Mouse (Mus musculus) midbrain, embryonic 11.5 days (tissue): ENCODE data around the gene Epha1. TPM values are rescaled to one million over a fixed set of nuclear protein-coding genes. Genes with fewer than 3 reads are reported as not detected.

Experiments
- ATAC-seq: fragments of 200-750 bp; cut with Nextera tagmentation; 2 replicates; pipeline ENCODE4 v1.8.0; 2017; ENCODE audit warnings: moderate TSS enrichment, moderate library complexity; ENCODE audit not compliant: low FRiP score
- DNase-seq: peaks from one replicate; pipeline ENCODE4 v3.0.0; 2015; ENCODE audit warnings: low spot score; ENCODE audit errors: missing footprints
- H3K27ac ChIP-seq: fragments of 300-500 bp; sonication (generic); 2 replicates; pipeline ENCODE4 v1.5.1; 2014; ENCODE audit warnings: low read depth, low read length
- H3K27me3 ChIP-seq: fragments of 300-500 bp; sonication (generic); 2 replicates; pipeline ENCODE4 v1.6.1; 2014; ENCODE audit warnings: mild to moderate bottlenecking, low read length, moderate library complexity, mixed read lengths; ENCODE audit not compliant: control insufficient read depth, insufficient read depth
- H3K36me3 ChIP-seq: fragments of 300-500 bp; sonication (generic); 2 replicates; pipeline ENCODE4 v1.6.1; 2014; ENCODE audit warnings: mild to moderate bottlenecking, low read length, moderate library complexity, mixed read lengths; ENCODE audit not compliant: control insufficient read depth, insufficient read depth
- H3K4me1 ChIP-seq: fragments of 300-500 bp; sonication (generic); 2 replicates; pipeline ENCODE4 v1.6.1; 2014; ENCODE audit warnings: low read length; ENCODE audit not compliant: control insufficient read depth, insufficient read depth
- H3K4me2 ChIP-seq: fragments of 300-500 bp; sonication (generic); 2 replicates; pipeline ENCODE4 v1.6.1; 2014; ENCODE audit warnings: mild to moderate bottlenecking, moderate library complexity
- H3K4me3 ChIP-seq: fragments of 300-500 bp; sonication (generic); 2 replicates; pipeline ENCODE4 v1.5.1; 2014; ENCODE audit warnings: low read depth, low read length
- H3K9ac ChIP-seq: fragments of 300-500 bp; sonication (generic); 2 replicates; pipeline ENCODE4 v1.6.1; 2014; ENCODE audit warnings: low read length
- H3K9me3 ChIP-seq: fragments of 300-500 bp; sonication (generic); 2 replicates; pipeline ENCODE4 v1.6.1; 2016; ENCODE audit warnings: low read length; ENCODE audit not compliant: control insufficient read depth
- WGBS: fragments of 180-500 bp; shearing (Covaris S2); extraction: QIAGEN DNeasy Blood & Tissue Kit; methylation state at CpG from one replicate; pipeline ENCODE4 v1.1.7; 2014; 5-methylcytosine and 5-hydroxymethylcytosine counted together
- polyA plus RNA-seq: library from polyadenylated mRNA; unstranded; fragments of >200 nt; fragmentation: Nextera tagmentation; extraction: Ambion mirVana; gene quantifications from 2 replicates; pipeline ENCODE4 v1.2.1, GENCODE M21; 2014

The Epha1 gene
- polyA plus RNA-seq, 1 experiment from 2014 or later: 0.66 TPM

DNA sequence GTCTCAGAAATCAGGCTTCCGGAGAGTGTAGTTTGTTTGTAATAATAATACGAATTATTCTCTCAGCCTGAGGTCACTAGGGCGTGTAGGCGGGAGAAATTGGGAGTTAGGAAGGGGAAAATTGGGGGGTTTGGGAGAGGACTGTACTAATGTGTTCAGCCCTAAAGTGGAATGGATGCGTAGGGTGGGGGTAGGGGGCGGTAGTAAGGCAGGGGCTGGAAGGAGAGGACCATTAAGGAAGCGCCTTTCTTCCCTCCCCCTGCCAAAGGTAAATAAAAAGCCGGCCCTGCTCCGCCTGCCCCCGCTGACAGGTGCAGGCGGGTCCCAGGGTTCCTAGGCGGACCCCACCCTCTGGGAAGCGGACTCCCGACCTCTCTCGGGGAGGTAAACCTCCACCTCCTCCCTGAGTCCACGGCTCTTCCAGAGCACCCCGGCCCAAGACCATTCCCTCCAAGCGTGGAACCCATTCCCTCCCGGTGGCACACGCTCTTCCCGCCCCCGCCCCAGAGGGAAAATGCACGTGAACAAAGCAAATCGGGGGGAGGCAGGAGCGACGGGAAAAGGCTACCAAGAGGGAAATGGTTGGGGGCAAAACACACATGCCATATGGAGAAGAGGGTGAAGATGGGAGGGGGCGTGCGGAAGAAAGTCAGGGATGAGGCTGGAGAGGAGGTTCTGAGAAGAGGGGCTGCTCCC lies 49.5 kb downstream of the Epha1 start:
- Histone ChIP-seq H3K9me3 (no peaks in the 10 kb centered on the region), H3K9ac (peak overlapping the region; percentile 78), H3K4me2 (peak overlapping the region; percentile 88), H3K27me3 (peaks cover 7% of the 10 kb centered on the region; the same call in 1 of the 2 replicates), H3K27ac (peak overlapping the region; percentile 80; the same call in 1 of the 2 replicates), H3K4me1 (peaks cover 5% of the 10 kb centered on the region; the same call in 1 of the 2 replicates), H3K4me3 (peak overlapping the region; percentile 65), H3K36me3 (no peaks in the 10 kb centered on the region)
- DNase-seq (peak; percentile 95), ATAC-seq (peak; percentile 38)
- 2% methylated on average over 27 of the region's 28 CpGs for WGBS

DNA sequence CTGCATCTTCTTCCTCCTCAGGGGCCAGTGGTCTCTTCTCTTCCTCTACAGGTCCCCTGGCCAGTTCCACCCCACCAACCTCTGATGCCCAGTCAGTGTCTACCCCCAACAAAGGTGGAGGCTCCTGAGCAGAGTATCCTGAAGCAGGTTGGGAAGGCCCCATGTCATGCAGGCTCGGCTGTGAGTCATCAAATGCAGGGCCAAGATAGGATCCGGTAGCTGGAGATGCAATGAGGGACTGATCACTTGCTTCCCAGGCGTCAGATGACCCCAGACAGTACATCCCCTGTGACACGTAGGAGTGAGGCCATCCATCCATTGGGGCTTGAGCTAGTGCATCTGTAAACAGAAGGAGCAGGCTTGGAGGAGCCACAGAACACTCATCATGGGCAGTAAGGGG lies 54.8 kb downstream of the Epha1 start:
- Histone ChIP-seq H3K27ac (no peak overlapping the region), H3K27me3 (0 out of 2 replicates have a peak, but pooled peaks cover under 1% of the 10 kb centered on the region), H3K4me1 (no peaks in the 10 kb centered on the region; the same call in 1 of the 2 replicates), H3K9ac (no peak overlapping the region), H3K36me3 (peaks cover 4% of the 10 kb centered on the region; the same call in 1 of the 2 replicates), H3K9me3 (no peaks in the 10 kb centered on the region), H3K4me2 (no peak overlapping the region), H3K4me3 (no peak overlapping the region)
- DNase-seq (no peak), ATAC-seq (no peak)
- WGBS: 92% methylated on average over 4 of the region's 4 CpGs

DNA sequence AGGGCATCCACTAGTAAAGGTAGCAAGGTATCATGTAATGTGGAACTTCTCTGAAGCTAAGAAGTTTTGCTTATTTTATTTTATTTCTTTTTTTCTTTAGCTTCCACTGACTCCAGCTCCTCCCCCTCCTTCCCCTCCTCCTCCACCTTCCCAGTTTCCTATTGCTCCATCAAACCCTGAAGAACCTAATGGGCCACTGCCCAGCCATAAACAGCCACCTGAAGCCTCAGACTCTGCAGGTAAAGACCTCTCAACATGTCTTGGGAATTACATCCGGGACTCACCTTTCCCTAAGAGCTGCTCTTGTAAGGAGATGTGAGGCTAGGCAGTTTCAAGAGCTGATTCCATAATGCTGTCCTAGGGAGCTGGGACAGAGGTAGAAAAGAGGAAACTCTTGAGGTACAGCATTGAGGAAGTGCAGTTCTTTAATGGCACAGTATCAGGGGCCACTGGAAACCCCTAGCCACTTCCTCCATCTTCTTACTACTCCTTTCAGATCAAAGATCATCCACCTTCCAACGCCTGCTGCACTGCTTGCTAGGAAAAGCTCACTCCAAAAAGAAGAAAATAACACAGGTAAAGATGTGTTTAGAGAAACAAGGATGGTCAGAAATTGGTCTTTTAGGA lies 62.5 kb downstream of the Epha1 start:
- Histone ChIP-seq H3K27ac (no peak overlapping the region), H3K4me1 (no peaks in the 10 kb centered on the region), H3K36me3 (peaks cover 9% of the 10 kb centered on the region; the same call in 1 of the 2 replicates), H3K9ac (no peak overlapping the region), H3K4me3 (no peak overlapping the region), H3K9me3 (no peaks in the 10 kb centered on the region), H3K4me2 (no peak overlapping the region), H3K27me3 (no peaks in the 10 kb centered on the region)
- DNase-seq: no peak
- no peak for ATAC-seq
- WGBS: 93% methylated on average over 2 of the region's 2 CpGs

DNA sequence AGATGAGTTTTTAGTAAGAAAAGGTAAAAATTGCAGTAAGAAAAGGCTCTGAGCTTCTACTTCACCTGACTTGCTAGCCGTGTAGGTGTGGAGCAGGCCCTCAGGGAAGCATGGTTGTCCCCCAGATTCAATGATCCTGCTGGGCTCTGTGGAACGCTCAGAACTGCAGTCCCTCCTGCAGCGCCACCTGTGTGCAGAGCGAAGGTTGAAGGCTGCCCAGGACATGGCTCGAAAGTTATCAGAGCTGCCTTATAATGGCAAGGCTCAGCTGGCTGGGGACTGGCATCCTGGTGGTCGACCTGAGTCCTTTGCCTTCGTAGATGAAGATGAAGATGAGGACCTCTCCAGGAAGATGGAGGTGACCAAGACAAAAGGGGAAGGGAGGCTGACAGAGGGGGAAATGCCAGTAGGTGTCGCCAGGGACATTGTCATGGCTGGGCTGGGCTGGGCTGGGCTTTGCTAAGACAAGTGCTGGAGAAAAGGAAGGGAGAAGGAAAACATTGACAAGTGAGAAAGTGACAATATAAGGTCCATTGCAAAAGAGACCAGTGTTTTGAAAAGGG lies 63.2 kb downstream of the Epha1 start:
- H3K27ac ChIP-seq: no peak overlapping the region
- ATAC-seq (0 out of 2 replicates have a peak, but pooled peaks have one; percentile 30), DNase-seq (no peak)
- peaks cover 9% of the 10 kb centered on the region; the same call in 1 of the 2 replicates for H3K36me3 ChIP-seq
- H3K27me3 ChIP-seq: no peaks in the 10 kb centered on the region
- no peak overlapping the region for H3K9ac ChIP-seq
- H3K9me3 ChIP-seq: no peaks in the 10 kb centered on the region
- H3K4me3 ChIP-seq: no peak overlapping the region
- 48% methylated on average over 8 of the region's 8 CpGs for WGBS
- no peak overlapping the region for H3K4me2 ChIP-seq
- no peaks in the 10 kb centered on the region for H3K4me1 ChIP-seq

Other genes starting within 250 kb of the Epha1 start
- gene Tas2r139, start 232.3 kb downstream of the Epha1 start, polyA plus RNA-seq: not detected in 2 replicates
- gene Tas2r144, start 157.9 kb downstream of the Epha1 start, polyA plus RNA-seq: not detected in 2 replicates
- 15.3 and 15.7 TPM in 2 replicates for gene Gstk1, start 127.3 kb downstream of the Epha1 start, polyA plus RNA-seq
- gene Tmem139, start 111.3 kb downstream of the Epha1 start, polyA plus RNA-seq: 0.19 and 0.23 TPM in 2 replicates
- gene Casp2, start 108.3 kb downstream of the Epha1 start, polyA plus RNA-seq: 70.2 and 78.8 TPM in 2 replicates
- 1.4 and 1.6 TPM in 2 replicates for gene Clcn1, start 86.6 kb downstream of the Epha1 start, polyA plus RNA-seq
- 3.0 TPM in 2 replicates for gene Fam131b, start 48.6 kb downstream of the Epha1 start, polyA plus RNA-seq
- 53.2 and 60.2 TPM in 2 replicates for gene Zyx, start 23.6 kb downstream of the Epha1 start, polyA plus RNA-seq
- not detected in 2 replicates for gene Tas2r143, start 27.0 kb upstream of the Epha1 start, polyA plus RNA-seq
- not detected in 2 replicates for gene Tas2r135, start 32.2 kb upstream of the Epha1 start, polyA plus RNA-seq
- gene Tas2r126, start 61.3 kb upstream of the Epha1 start, polyA plus RNA-seq: not detected in 2 replicates
- gene Olfr458, start 91.9 kb upstream of the Epha1 start, polyA plus RNA-seq: not detected in 2 replicates
- gene Olfr457, start 103.1 kb upstream of the Epha1 start, polyA plus RNA-seq: not detected in 2 replicates
- gene Olfr456, start 113.9 kb upstream of the Epha1 start, polyA plus RNA-seq: not detected in 2 replicates
- not detected in 2 replicates for gene Olfr455, start 174.3 kb upstream of the Epha1 start, polyA plus RNA-seq
- gene Tcaf3, start 224.4 kb upstream of the Epha1 start, polyA plus RNA-seq: not detected in 2 replicates